Mouse (Mus musculus) stomach, embryonic 14.5 days (tissue): ENCODE results near the gene Krtap5-2. TPM values are rescaled to one million over a fixed set of nuclear protein-coding genes. Genes with fewer than 3 reads are reported as not detected.
"Not testable (repeated sequence)": the region's sequence is repeated elsewhere in the genome, so short reads cannot be mapped to it uniquely, and the experiment has no call there.

ENCODE experiments used
- ATAC-seq: fragments of 200-750 bp; cut with Nextera tagmentation; 2 replicates; pipeline ENCODE4 v1.8.0; 2017; ENCODE audit warnings: low read depth, moderate TSS enrichment; ENCODE audit not compliant: insufficient number of reproducible peaks, insufficient read depth, low FRiP score
- H3K27ac ChIP-seq: fragments of 300-500 bp; sonication (generic); 2 replicates; pipeline ENCODE4 v1.5.1; 2014; ENCODE audit warnings: mild to moderate bottlenecking, low read length, moderate library complexity, mixed read lengths
- H3K27me3 ChIP-seq: fragments of 300-500 bp; sonication (generic); 2 replicates; pipeline ENCODE4 v1.6.1; 2014; ENCODE audit warnings: low read length, control low read depth, mixed read lengths; ENCODE audit not compliant: control insufficient read depth, insufficient read depth
- H3K36me3 ChIP-seq: fragments of 300-500 bp; sonication (generic); 2 replicates; pipeline ENCODE4 v1.6.1; 2014; ENCODE audit warnings: mild to moderate bottlenecking, control low read depth, low read length, moderate library complexity, mixed read lengths; ENCODE audit not compliant: control insufficient read depth, insufficient read depth
- H3K4me1 ChIP-seq: fragments of 300-500 bp; sonication (generic); 2 replicates; pipeline ENCODE4 v1.6.1; 2014; ENCODE audit warnings: low read length, control low read depth, mixed read lengths; ENCODE audit not compliant: control insufficient read depth, insufficient read depth
- H3K4me2 ChIP-seq: fragments of 300-500 bp; sonication (generic); replicated peaks from 2 replicates; pipeline ENCODE4 v1.6.1; 2014; ENCODE audit warnings: low read depth, low read length, control low read depth
- H3K4me3 ChIP-seq: fragments of 300-500 bp; sonication (generic); 2 replicates; pipeline ENCODE4 v1.5.1; 2014; ENCODE audit warnings: low read depth, low read length, control low read depth
- H3K9ac ChIP-seq: fragments of 300-500 bp; sonication (generic); replicated peaks from 2 replicates; pipeline ENCODE4 v1.6.1; 2014; ENCODE audit warnings: low read depth, mild to moderate bottlenecking, control low read depth, low read length, moderate library complexity, mixed read lengths
- H3K9me3 ChIP-seq: fragments of 300-500 bp; sonication (generic); 2 replicates; pipeline ENCODE4 v1.6.1; 2016; ENCODE audit warnings: low read depth, low read length, control low read depth; ENCODE audit not compliant: control insufficient read depth
- WGBS: fragments of 180-500 bp; shearing (Covaris S2); extraction: QIAGEN DNeasy Blood & Tissue Kit; methylation state at CpG from one replicate; pipeline ENCODE4 v1.1.7; 2014; 5-methylcytosine and 5-hydroxymethylcytosine counted together
- polyA plus RNA-seq: library from polyadenylated mRNA; unstranded; fragments of >200 nt; fragmentation: Nextera tagmentation; extraction: Ambion mirVana; gene quantifications from 2 replicates; pipeline ENCODE4 v1.2.1, GENCODE M21; 2014

Gene Krtap5-2
- polyA plus RNA-seq, 1 experiment from 2014 or later = not detected

- Histone ChIP-seq H3K36me3 (no peaks in the 10 kb centered on the region), H3K9ac (no peak overlapping the region), H3K4me3 (no peak overlapping the region), H3K4me1 (no peaks in the 10 kb centered on the region), H3K9me3 (no peaks in the 10 kb centered on the region), H3K4me2 (no peak overlapping the region), H3K27ac (no peak overlapping the region), H3K27me3 (no peaks in the 10 kb centered on the region)
- WGBS = 73% methylated on average over 2 of the region's 2 CpGs
- no peak for ATAC-seq
These were observed 12.4 kb upstream of the Krtap5-2 start for GRCm38 (mm10) chr7:142188156-142188555.

GRCm38 (mm10) chr7:142181021-142181420, 5.2 kb upstream of the Krtap5-2 start:
- Histone ChIP-seq H3K4me3 (no peak overlapping the region), H3K9me3 (no peaks in the 10 kb centered on the region), H3K27ac (no peak overlapping the region), H3K9ac (no peak overlapping the region), H3K36me3 (no peaks in the 10 kb centered on the region), H3K4me1 (no peaks in the 10 kb centered on the region), H3K27me3 (no peaks in the 10 kb centered on the region), H3K4me2 (no peak overlapping the region)
- ATAC-seq = no peak
- WGBS = 38% methylated on average over 1 of the region's 1 CpGs

GRCm38 (mm10) chr7:142178685-142179084, 2.9 kb upstream of the Krtap5-2 start:
- no peak overlapping the region for H3K4me2 ChIP-seq
- no peaks in the 10 kb centered on the region for H3K4me1 ChIP-seq
- no peaks in the 10 kb centered on the region for H3K9me3 ChIP-seq
- no peaks in the 10 kb centered on the region for H3K27me3 ChIP-seq
- H3K36me3 ChIP-seq = no peaks in the 10 kb centered on the region
- no peak overlapping the region for H3K4me3 ChIP-seq
- WGBS = 81% methylated on average over 1 of the region's 1 CpGs
- no peak for ATAC-seq
- H3K9ac ChIP-seq = no peak overlapping the region
- H3K27ac ChIP-seq = no peak overlapping the region

GRCm38 (mm10) chr7:142169836-142170235, 6.0 kb downstream of the Krtap5-2 start:
- 47% methylated on average over 3 of the region's 3 CpGs for WGBS
- Histone ChIP-seq H3K27me3 (no peaks in the 10 kb centered on the region), H3K4me1 (no peaks in the 10 kb centered on the region), H3K4me2 (no peak overlapping the region), H3K36me3 (no peaks in the 10 kb centered on the region), H3K9ac (no peak overlapping the region), H3K27ac (no peak overlapping the region), H3K9me3 (no peaks in the 10 kb centered on the region), H3K4me3 (no peak overlapping the region)
- ATAC-seq = no peak

- H3K4me3 ChIP-seq, H3K27me3 ChIP-seq, H3K27ac ChIP-seq, ATAC-seq, H3K4me1 ChIP-seq, H3K9ac ChIP-seq, H3K4me2 ChIP-seq, H3K36me3 ChIP-seq, H3K9me3 ChIP-seq: not testable (repeated sequence)
These were observed 10.2 kb downstream of the Krtap5-2 start, which contains the start of gene Gm4553 for GRCm38 (mm10) chr7:142165639-142166038. Gm4553 (minus strand) TSS chr7:142165739.

GRCm38 (mm10) chr7:142159366-142159765, 16.4 kb downstream of the Krtap5-2 start:
- no peak overlapping the region for H3K4me3 ChIP-seq
- no peak overlapping the region for H3K9ac ChIP-seq
- no peak overlapping the region for H3K27ac ChIP-seq
- no peaks in the 10 kb centered on the region for H3K27me3 ChIP-seq
- no peaks in the 10 kb centered on the region for H3K4me1 ChIP-seq
- no peaks in the 10 kb centered on the region for H3K9me3 ChIP-seq
- WGBS = 95% methylated on average over 3 of the region's 3 CpGs
- ATAC-seq = no peak
- H3K4me2 ChIP-seq = no peak overlapping the region
- no peaks in the 10 kb centered on the region for H3K36me3 ChIP-seq

- not testable (repeated sequence) for H3K4me3 ChIP-seq, H3K27ac ChIP-seq, H3K36me3 ChIP-seq, H3K27me3 ChIP-seq, H3K9me3 ChIP-seq, ATAC-seq, H3K4me1 ChIP-seq, H3K9ac ChIP-seq, H3K4me2 ChIP-seq
- WGBS = 36% methylated on average over 2 of the region's 2 CpGs
These were observed 18.8 kb downstream of the Krtap5-2 start, which contains the start of gene Gm29735 for GRCm38 (mm10) chr7:142157013-142157412. Gm29735 (minus strand) TSS chr7:142157113.

- Histone ChIP-seq H3K27ac (no peak overlapping the region), H3K4me3 (no peak overlapping the region), H3K9ac (no peak overlapping the region), H3K36me3 (no peaks in the 10 kb centered on the region), H3K4me2 (no peak overlapping the region), H3K4me1 (no peaks in the 10 kb centered on the region), H3K9me3 (no peaks in the 10 kb centered on the region), H3K27me3 (no peaks in the 10 kb centered on the region)
- ATAC-seq = no peak
- WGBS = 47% methylated on average over 1 of the region's 1 CpGs
These were observed 20.5 kb downstream of the Krtap5-2 start for GRCm38 (mm10) chr7:142155308-142155707.

GRCm38 (mm10) chr7:142152191-142152590, 23.6 kb downstream of the Krtap5-2 start:
- no peak for ATAC-seq
- no peak overlapping the region for H3K4me2 ChIP-seq
- no peaks in the 10 kb centered on the region for H3K36me3 ChIP-seq
- H3K9me3 ChIP-seq = no peaks in the 10 kb centered on the region
- no peaks in the 10 kb centered on the region for H3K27me3 ChIP-seq
- H3K4me1 ChIP-seq = no peaks in the 10 kb centered on the region
- H3K4me3 ChIP-seq = no peak overlapping the region
- 76% methylated on average over 4 of the region's 4 CpGs for WGBS
- no peak overlapping the region for H3K9ac ChIP-seq
- H3K27ac ChIP-seq = no peak overlapping the region
